Mouse (Mus musculus): ENCODE data around the gene Nectin1.

DNA sequence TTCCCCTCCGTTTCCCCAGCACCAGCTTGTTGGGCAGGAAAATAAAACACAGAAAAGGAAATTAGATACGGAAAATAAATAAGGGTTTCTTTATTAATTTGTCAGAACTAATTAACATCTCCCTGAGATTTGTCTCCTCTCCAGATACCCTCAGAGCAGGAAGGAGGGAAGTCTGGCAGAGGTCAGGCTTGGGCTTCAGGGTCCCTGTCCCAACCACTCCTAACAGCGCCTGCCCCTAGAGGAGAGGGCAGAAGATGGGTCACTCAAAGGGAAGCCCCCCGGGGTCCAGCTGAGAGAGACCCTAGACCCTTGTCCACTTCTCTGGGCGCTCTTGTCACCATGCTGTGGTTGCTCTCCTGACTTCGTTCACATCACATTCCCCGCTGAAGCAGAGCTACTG, 25.4 kb downstream of the Nectin1 start:
- TF ChIP-seq CTCF (IDR thresholded peaks at IDR 0.05; ENCODE audit: low read depth, low read length) (no peak), POLR2A (IDR thresholded peaks at IDR 0.05; ENCODE audit: extremely low read depth, insufficient read depth, low read length) (no peak)

Measured in liver, adult 2 months (tissue).